Mouse (Mus musculus) ES-E14 (cell line): ENCODE measurements around the gene Lipc. TPM values are rescaled to one million over a fixed set of nuclear protein-coding genes. Genes with fewer than 3 reads are reported as not detected.
A peak's percentile ranks its signal among the peaks of the same experiment; 100 is the strongest.

Experiments used
- DNase-seq: peaks from one replicate; pipeline ENCODE4 v3.0.0-alpha.2; 2013; ENCODE audit warnings: low read depth, low spot score
- H3K27ac ChIP-seq: 2 replicates; pipeline ENCODE4 v1.5.1; 2012; ENCODE audit warnings: low read depth, mild to moderate bottlenecking, low read length, moderate library complexity, mixed read lengths; ENCODE audit not compliant: poor library complexity, insufficient read depth, severe bottlenecking
- H3K36me3 ChIP-seq: 2 replicates; pipeline ENCODE4 v1.6.1; 2012; ENCODE audit warnings: mild to moderate bottlenecking, low read length, moderate library complexity, mixed read lengths; ENCODE audit not compliant: control insufficient read depth, poor library complexity, insufficient read depth, severe bottlenecking
- H3K4me1 ChIP-seq, 2 experiments: fragments of 150-350 bp in 1 of 2; sonication (generic) in 1 of 2; 2 replicates each; pipeline ENCODE4 v1.6.1; 2012; ENCODE audit warnings: low read length in 2 of 2, mild to moderate bottlenecking in 1 of 2, mixed read lengths in 1 of 2; ENCODE audit not compliant: control insufficient read depth in 2 of 2, insufficient read depth in 2 of 2, poor library complexity in 1 of 2
- H3K4me3 ChIP-seq, 2 experiments: fragments of 150-350 bp in 1 of 2; sonication (generic) in 1 of 2; 2 replicates each; pipeline ENCODE4 v1.5.1; 2012; ENCODE audit warnings: low read length in 2 of 2, low read depth in 1 of 2, mild to moderate bottlenecking in 1 of 2, mixed read lengths in 1 of 2; ENCODE audit not compliant: insufficient read depth in 1 of 2, poor library complexity in 1 of 2, severe bottlenecking in 1 of 2
- H3K9ac ChIP-seq: 2 replicates; pipeline ENCODE4 v1.6.1; 2012; ENCODE audit warnings: low read depth, mild to moderate bottlenecking, low read length, mixed read lengths; ENCODE audit not compliant: poor library complexity, insufficient read depth, severe bottlenecking
- H3K9me3 ChIP-seq: fragments of 150-350 bp; sonication (generic); 2 replicates; pipeline ENCODE4 v1.6.1; 2012; ENCODE audit warnings: low read depth, mild to moderate bottlenecking, low read length; ENCODE audit not compliant: control insufficient read depth, insufficient read depth
- CHD2 ChIP-seq: IDR thresholded peaks from 2 replicates; pipeline ENCODE4 v1.6.1; 2014; ENCODE audit warnings: mild to moderate bottlenecking, low read depth, low read length, inconsistent platforms
- HCFC1 ChIP-seq: IDR thresholded peaks from 2 replicates; pipeline ENCODE4 v1.6.1; 2012; ENCODE audit warnings: low read length, inconsistent platforms, borderline replicate concordance; ENCODE audit not compliant: insufficient read depth
- MAFK ChIP-seq: IDR thresholded peaks from 2 replicates; pipeline ENCODE4 v1.6.1; 2014; ENCODE audit warnings: mild to moderate bottlenecking, low read depth, low read length, inconsistent platforms; ENCODE audit not compliant: insufficient read depth
- ZC3H11A ChIP-seq: IDR thresholded peaks from 2 replicates; pipeline ENCODE4 v1.6.1; 2012; ENCODE audit warnings: low read depth, mild to moderate bottlenecking, inconsistent platforms, low read length, borderline replicate concordance
- ZNF384 ChIP-seq: IDR thresholded peaks from 2 replicates; pipeline ENCODE4 v1.6.1; 2012; ENCODE audit warnings: low read depth, low read length, inconsistent platforms
- in situ Hi-C, 2 experiments: fragments of 600-800 bp; cut with MboI; formaldehyde crosslinking; loops; one replicate each; pipeline ENCODE4 v1.15.1; 2025; ENCODE audit warnings: low sequenced_read_pairs in 2 of 2, inconsistent platforms in 1 of 2; ENCODE audit not compliant: unreplicated experiment in 2 of 2
- total RNA-seq: library from RNA; depleted of rRNA; stranded (reverse); fragments of 300-350 nt; gene quantifications from 2 replicates; pipeline ENCODE4 v1.2.3, GENCODE M21; 2012

The Lipc gene
- total RNA-seq, 1 experiment = 0.36 TPM

DNA sequence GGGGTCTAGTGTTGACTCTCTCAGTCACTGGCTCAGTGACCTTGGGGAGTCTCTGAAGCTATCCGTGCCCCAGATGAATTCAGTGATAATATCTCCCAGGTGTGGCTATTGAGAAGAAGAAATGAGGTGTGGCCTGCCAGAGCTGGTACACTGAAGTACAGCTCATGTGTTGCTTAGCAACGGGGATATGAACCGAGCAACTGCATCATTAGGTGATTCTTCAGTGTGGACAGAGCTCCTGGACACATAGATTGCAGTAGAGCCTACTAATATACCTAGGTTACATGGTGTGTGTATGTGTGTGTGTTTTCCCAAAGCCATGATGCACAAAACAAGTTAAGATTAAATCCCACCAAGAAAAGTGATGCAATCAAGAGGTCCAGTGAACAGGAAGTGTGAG is 100.5 kb downstream of the Lipc start:
- in situ Hi-C loops = no loop called here
- H3K27ac ChIP-seq = no peak overlapping the region
- no peak for DNase-seq
- H3K9ac ChIP-seq = no peak overlapping the region
- H3K9me3 ChIP-seq = no peaks in the 10 kb centered on the region
- H3K4me1 ChIP-seq = peaks cover 11 to 16% of the 10 kb centered on the region in 2 experiments
- H3K4me3 ChIP-seq = no peak overlapping the region
- TF ChIP-seq CHD2 (no peak), ZNF384 (no peak)
- no peaks in the 10 kb centered on the region for H3K36me3 ChIP-seq

DNA sequence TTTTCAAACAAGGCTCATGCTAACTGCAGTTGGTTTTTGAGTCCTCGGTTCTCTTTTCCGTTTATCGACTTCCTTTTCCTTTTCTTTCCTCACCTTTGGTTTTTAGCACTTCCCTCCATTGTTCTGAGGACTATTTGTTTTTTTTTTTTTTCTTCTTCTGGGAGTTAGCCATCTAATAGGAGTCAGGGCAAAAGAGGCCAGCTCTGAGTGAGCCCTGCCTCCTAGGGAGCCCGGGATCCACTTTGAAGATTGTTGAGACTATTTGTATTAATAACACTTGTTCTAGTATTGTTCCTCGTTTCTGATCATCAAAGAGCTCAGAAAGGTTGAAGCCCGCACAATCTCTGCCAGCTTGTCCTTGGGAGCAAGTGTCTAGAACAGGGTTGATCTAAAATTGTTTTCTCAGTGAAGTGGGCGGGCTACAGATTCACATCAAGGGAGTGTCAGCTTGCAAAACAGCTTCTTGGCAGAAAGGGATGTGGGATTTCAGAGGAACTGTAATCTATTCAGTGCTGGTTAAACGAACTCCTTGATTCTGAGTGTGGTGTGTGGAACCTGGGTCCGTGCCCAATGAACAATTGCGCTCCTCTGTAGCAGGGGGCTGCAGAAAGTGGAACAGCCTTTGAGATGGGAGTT is 103.8 kb downstream of the Lipc start:
- DNase-seq = no peak
- in situ Hi-C loops = no loop called here
- no peak overlapping the region for H3K9ac ChIP-seq
- H3K9me3 ChIP-seq = no peaks in the 10 kb centered on the region
- H3K36me3 ChIP-seq = no peaks in the 10 kb centered on the region
- TF ChIP-seq ZC3H11A = no peak
- no peak for TF ChIP-seq CHD2
- no peak for TF ChIP-seq MAFK
- no peak for TF ChIP-seq HCFC1
- no peak for TF ChIP-seq ZNF384
- H3K4me1 ChIP-seq = peaks cover 9 to 12% of the 10 kb centered on the region in 2 experiments; a peak in 3 of 4 replicates
- H3K27ac ChIP-seq = no peak overlapping the region
- no peak overlapping the region for H3K4me3 ChIP-seq

DNA sequence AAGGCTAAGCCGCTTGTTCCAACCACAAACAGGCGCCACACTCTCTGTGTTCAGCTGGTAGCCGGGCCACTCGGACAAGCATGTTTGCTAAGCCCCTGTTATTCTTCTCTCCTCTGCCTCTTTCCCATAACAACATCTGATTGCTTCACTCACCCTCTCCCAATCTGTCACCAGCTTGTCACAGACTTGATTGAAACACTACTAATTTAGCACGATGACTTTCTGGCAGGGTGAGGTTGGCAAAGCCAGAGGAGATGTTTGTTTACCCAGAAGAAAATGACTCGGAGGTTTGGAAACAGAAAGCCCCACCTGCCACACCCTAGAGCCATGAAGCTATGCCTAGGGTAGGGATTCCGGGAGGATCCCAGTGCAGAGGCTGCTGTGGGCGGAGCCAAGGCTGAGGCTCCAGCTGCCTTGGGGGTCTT is 104.4 kb downstream of the Lipc start:
- Histone ChIP-seq H3K9me3 (no peaks in the 10 kb centered on the region), H3K27ac (no peak overlapping the region), H3K9ac (no peak overlapping the region), H3K4me3 (no peak overlapping the region), H3K36me3 (no peaks in the 10 kb centered on the region), H3K4me1 (peaks cover 9% of the 10 kb centered on the region in 2 experiments; a peak in 3 of 4 replicates)
- TF ChIP-seq ZNF384 (no peak), CHD2 (no peak), HCFC1 (no peak), MAFK (no peak), ZC3H11A (no peak)
- in situ Hi-C loops = no loop called here
- no peak for DNase-seq

DNA sequence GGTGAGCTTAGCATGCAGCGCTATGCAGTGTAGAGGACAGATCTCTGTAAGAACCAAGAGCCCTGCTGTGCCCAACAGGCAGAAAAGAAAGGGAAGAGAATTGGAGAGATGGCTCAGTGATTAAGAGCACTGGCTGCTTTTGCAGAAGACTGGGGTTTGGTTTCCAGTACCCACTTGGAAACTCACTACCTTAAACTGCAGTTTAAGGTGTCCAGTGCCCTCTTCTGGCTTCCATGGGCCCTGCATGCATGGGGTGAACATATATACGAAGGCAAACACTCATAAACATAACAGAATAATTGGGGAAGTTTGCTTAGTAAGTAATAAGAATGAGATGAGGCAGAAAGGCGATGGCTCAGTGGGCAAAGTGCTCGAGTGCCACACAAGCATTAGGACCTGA is 108.8 kb downstream of the Lipc start:
- Histone ChIP-seq H3K36me3 (no peaks in the 10 kb centered on the region), H3K27ac (no peak overlapping the region), H3K4me3 (no peak overlapping the region), H3K4me1 (peaks cover 4 to 9% of the 10 kb centered on the region in 2 experiments; a peak in 3 of 4 replicates), H3K9ac (no peak overlapping the region), H3K9me3 (no peaks in the 10 kb centered on the region)
- in situ Hi-C loops = no loop called here
- TF ChIP-seq ZNF384 (no peak), ZC3H11A (peak; percentile 37; the same call in 1 of the 2 replicates)
- no peak for DNase-seq

DNA sequence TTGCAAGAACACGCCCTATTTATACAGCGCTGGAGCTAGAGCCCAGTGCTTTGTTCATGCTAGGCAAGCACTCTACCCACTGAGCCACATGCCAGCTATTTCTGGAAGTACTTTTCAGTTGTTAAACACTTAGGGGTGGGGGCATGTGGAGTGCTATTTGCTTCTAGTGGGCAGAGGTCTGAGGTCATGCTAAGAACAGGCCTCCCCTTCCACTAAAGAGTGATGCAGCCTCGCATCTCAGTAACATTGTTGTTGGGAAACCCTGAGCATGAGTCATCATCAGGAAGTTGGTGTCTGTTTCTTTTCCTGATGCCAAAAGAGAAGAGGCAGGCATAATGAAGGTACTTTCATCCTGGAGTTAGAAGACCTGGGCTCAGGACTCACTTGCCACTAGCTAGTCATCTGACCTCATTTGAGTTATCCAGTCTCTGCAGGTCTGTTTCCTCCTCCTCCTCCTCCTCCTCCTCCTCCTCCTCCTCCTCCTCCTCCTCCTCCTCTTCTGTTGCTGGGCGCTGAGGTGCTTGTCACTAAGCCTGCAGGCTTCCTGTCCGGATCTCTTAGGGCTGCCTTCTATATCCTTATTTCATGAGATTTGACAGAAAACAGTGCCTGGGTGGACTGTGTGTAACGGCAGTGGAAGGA is 109.6 kb downstream of the Lipc start:
- Histone ChIP-seq H3K9ac (no peak overlapping the region), H3K4me1 (peaks cover 0 to 4% of the 10 kb centered on the region in 2 experiments; a peak in 2 of 4 replicates), H3K36me3 (no peaks in the 10 kb centered on the region), H3K27ac (no peak overlapping the region), H3K9me3 (no peaks in the 10 kb centered on the region), H3K4me3 (no peak overlapping the region)
- TF ChIP-seq ZNF384 (no peak), CHD2 (no peak), HCFC1 (no peak), MAFK (no peak)
- in situ Hi-C loops = no loop called here
- no peak for DNase-seq
